In genomic region chr12:99284419-99285069, GRCm38 (mm10) we compare ENCODE assay signal across 7 mouse cellular contexts.
DNase-seq lines count a peak whose midpoint lies in the region; ATAC-seq and TF ChIP-seq lines count a peak whose summit lies in the region.

No protein-coding gene starts in this region.

- no peak for TF ChIP-seq CTCF in layer of hippocampus, adult 2 months (conservative IDR thresholded peaks at IDR 0.05)

- peak; percentile 78 for ATAC-seq in granulocyte monocyte progenitor cell, adult 5-6 weeks (replicated peaks; ENCODE audit: poor library complexity, severe bottlenecking)
- ATAC-seq in neural tube, embryonic 14.5 days (ENCODE audit: low read depth) = peak; percentile 45

- H3K27me3 ChIP-seq in embryonic facial prominence, embryonic 10.5 days (replicated peaks; ENCODE audit: low read depth, poor library complexity, severe bottlenecking) = no peaks in the 10 kb centered on the region
- H3K27me3 ChIP-seq in neural tube, embryonic 14.5 days (ENCODE audit: control insufficient read depth, insufficient read depth, low read length) = no peaks in the 10 kb centered on the region

- H3K36me3 ChIP-seq in embryonic facial prominence, embryonic 10.5 days (replicated peaks) = no peaks in the 10 kb centered on the region
- no peaks in the 10 kb centered on the region; the same call in 1 of the 2 replicates for H3K36me3 ChIP-seq in neural tube, embryonic 14.5 days (ENCODE audit: control insufficient read depth, insufficient read depth, low read length)

- H3K9ac ChIP-seq in neural tube, embryonic 14.5 days (replicated peaks; ENCODE audit: low read depth, low read length) = no peak overlapping the region

- H3K4me2 ChIP-seq in neural tube, embryonic 14.5 days (ENCODE audit: low read depth, low read length) = no peak overlapping the region

- peaks cover 56% of the 10 kb centered on the region for H3K4me1 ChIP-seq in embryonic facial prominence, embryonic 10.5 days
- H3K4me1 ChIP-seq in neural tube, embryonic 14.5 days (ENCODE audit: control insufficient read depth, insufficient read depth, low read length) = peaks cover 19% of the 10 kb centered on the region

- H3K4me3 ChIP-seq in layer of hippocampus, adult 2 months = no peak overlapping the region
- H3K4me3 ChIP-seq in embryonic facial prominence, embryonic 10.5 days = no peak overlapping the region
- no peak overlapping the region for H3K4me3 ChIP-seq in neural tube, embryonic 14.5 days (ENCODE audit: low read depth, low read length)

- peak overlapping the region; percentile 68 for H3K27ac ChIP-seq in layer of hippocampus, adult 2 months
- peak overlapping the region; percentile 70 for H3K27ac ChIP-seq in embryonic facial prominence, embryonic 10.5 days (replicated peaks)
- 0 out of 2 replicates have a peak overlapping the region, but pooled peaks have one; percentile 12 for H3K27ac ChIP-seq in neural tube, embryonic 14.5 days (ENCODE audit: low read depth, low read length)

- WGBS in embryonic facial prominence, embryonic 10.5 days = 63% methylated on average over 8 of the region's 8 CpGs
- 70% methylated on average over 8 of the region's 8 CpGs for WGBS in neural tube, embryonic 14.5 days

- no peak for DNase-seq in layer of hippocampus, adult 2 months (ENCODE audit: low spot score in 2 of 2)
- no peak for DNase-seq in layer of hippocampus, adult 8-10 months (ENCODE audit: low spot score in 2 of 2)
- peak; percentile 25 for DNase-seq in embryonic facial prominence, embryonic 10.5 days (ENCODE audit: low spot score)
- DNase-seq in kidney, postnatal 10 days = no peak
- no peak for DNase-seq in frontal cortex, postnatal 10 days (ENCODE audit: low spot score in 2 of 2)

- H3K9me3 ChIP-seq in embryonic facial prominence, embryonic 10.5 days = no peaks in the 10 kb centered on the region
- H3K9me3 ChIP-seq in neural tube, embryonic 14.5 days (ENCODE audit: control insufficient read depth, low read length) = no peaks in the 10 kb centered on the region

Comparison
In these comparisons a context has a peak if more than half of its experiments do, and no peak if none do; other contexts are left out.
1. H3K27ac ChIP-seq: peak in every context shown above with its lines; median percentile 70 in embryonic facial prominence, embryonic 10.5 days; 68 in layer of hippocampus, adult 2 months; 12 in neural tube, embryonic 14.5 days.